Mouse (Mus musculus) stomach, embryonic 15.5 days (tissue): ENCODE measurements around the gene Ahcyl2. TPM values are rescaled to one million over a fixed set of nuclear protein-coding genes. Genes with fewer than 3 reads are reported as not detected.
A peak's percentile ranks its signal among the peaks of the same experiment; 100 is the strongest.

ENCODE experiments used
- ATAC-seq: fragments of 200-750 bp; cut with Nextera tagmentation; 2 replicates; pipeline ENCODE4 v1.8.0; 2017; ENCODE audit warnings: low read depth, moderate number of reproducible peaks, moderate TSS enrichment; ENCODE audit not compliant: insufficient read depth, low FRiP score
- H3K27ac ChIP-seq: fragments of 300-500 bp; sonication (generic); 2 replicates; pipeline ENCODE4 v1.5.1; 2015; ENCODE audit warnings: mild to moderate bottlenecking, inconsistent platforms
- H3K27me3 ChIP-seq: fragments of 300-500 bp; sonication (generic); replicated peaks from 2 replicates; pipeline ENCODE4 v1.6.1; 2015; ENCODE audit warnings: inconsistent platforms
- H3K36me3 ChIP-seq: fragments of 300-500 bp; sonication (generic); 2 replicates; pipeline ENCODE4 v1.6.1; 2015; ENCODE audit warnings: inconsistent platforms
- H3K4me1 ChIP-seq: fragments of 300-500 bp; sonication (generic); 2 replicates; pipeline ENCODE4 v1.6.1; 2015; ENCODE audit warnings: inconsistent platforms
- H3K4me2 ChIP-seq: fragments of 300-500 bp; sonication (generic); 2 replicates; pipeline ENCODE4 v1.6.1; 2015; ENCODE audit warnings: mild to moderate bottlenecking, inconsistent platforms
- H3K4me3 ChIP-seq: fragments of 300-500 bp; sonication (generic); replicated peaks from 2 replicates; pipeline ENCODE4 v1.5.1; 2015; ENCODE audit warnings: inconsistent platforms
- H3K9ac ChIP-seq: fragments of 300-500 bp; sonication (generic); 2 replicates; pipeline ENCODE4 v1.6.1; 2015; ENCODE audit warnings: inconsistent platforms
- H3K9me3 ChIP-seq: fragments of 300-500 bp; sonication (generic); 2 replicates; pipeline ENCODE4 v1.6.1; 2016; ENCODE audit warnings: inconsistent platforms
- WGBS: fragments of 180-500 bp; shearing (Covaris S2); methylation state at CpG from one replicate; pipeline ENCODE4 v1.1.7; 2015; 5-methylcytosine and 5-hydroxymethylcytosine counted together
- polyA plus RNA-seq: library from polyadenylated mRNA; unstranded; fragments of >200 nt; fragmentation: Nextera tagmentation; extraction: Ambion mirVana; gene quantifications from 2 replicates; pipeline ENCODE4 v1.2.1, GENCODE M21; 2015

The Ahcyl2 gene
- polyA plus RNA-seq, 1 experiment from 2014 or later, result 30.2 TPM

DNA sequence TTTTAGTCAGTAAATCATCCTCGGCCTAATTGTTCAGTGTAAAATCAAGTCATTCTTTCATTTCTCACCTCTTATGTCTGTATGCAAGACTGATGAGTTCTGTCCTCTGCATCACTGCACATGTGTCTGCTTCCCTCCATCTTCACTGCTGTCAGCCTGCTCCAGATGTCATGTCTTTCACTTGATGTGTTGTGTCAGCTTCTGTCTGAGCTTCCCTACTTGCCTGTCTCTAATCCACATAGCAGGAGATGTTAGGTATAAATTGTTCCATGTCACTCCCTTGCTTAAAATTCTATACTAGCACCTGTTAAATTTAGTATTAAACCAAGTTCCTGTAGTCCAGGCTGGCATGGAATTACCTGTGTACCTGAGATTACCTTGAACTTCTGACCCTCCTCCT is 72.2 kb downstream of the Ahcyl2 start:
- H3K4me3 ChIP-seq, result no peak overlapping the region
- no peak for ATAC-seq
- H3K9me3 ChIP-seq, result no peaks in the 10 kb centered on the region
- no peak overlapping the region for H3K27ac ChIP-seq
- no peaks in the 10 kb centered on the region for H3K4me1 ChIP-seq
- H3K4me2 ChIP-seq, result no peak overlapping the region
- 95% methylated on average over 1 of the region's 1 CpGs for WGBS
- H3K36me3 ChIP-seq, result no peaks in the 10 kb centered on the region
- no peak overlapping the region for H3K9ac ChIP-seq
- no peaks in the 10 kb centered on the region for H3K27me3 ChIP-seq

DNA sequence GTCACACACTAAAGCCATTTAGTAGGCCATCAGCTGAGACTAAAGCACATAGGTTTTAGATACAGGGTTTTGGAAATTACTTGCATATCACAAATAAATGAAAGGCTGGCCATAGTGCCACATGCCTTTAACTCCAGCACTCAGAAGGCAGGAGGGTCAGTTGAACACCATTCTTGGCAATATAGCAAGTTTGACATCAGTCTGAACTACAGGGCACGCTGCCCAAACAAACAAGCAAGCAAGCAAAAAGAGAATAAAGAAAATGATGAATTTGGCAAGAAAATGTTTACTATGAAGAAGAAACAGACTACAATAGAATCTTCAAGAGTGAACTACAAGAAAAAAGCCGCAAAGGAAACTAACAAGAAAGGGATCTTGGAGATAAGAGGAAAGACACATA is 73.7 kb downstream of the Ahcyl2 start:
- Histone ChIP-seq H3K4me2 (no peak overlapping the region), H3K27ac (no peak overlapping the region), H3K27me3 (no peaks in the 10 kb centered on the region), H3K4me1 (no peaks in the 10 kb centered on the region), H3K4me3 (no peak overlapping the region), H3K36me3 (no peaks in the 10 kb centered on the region), H3K9ac (no peak overlapping the region), H3K9me3 (no peaks in the 10 kb centered on the region)
- WGBS, result 96% methylated on average over 2 of the region's 2 CpGs
- ATAC-seq, result no peak

DNA sequence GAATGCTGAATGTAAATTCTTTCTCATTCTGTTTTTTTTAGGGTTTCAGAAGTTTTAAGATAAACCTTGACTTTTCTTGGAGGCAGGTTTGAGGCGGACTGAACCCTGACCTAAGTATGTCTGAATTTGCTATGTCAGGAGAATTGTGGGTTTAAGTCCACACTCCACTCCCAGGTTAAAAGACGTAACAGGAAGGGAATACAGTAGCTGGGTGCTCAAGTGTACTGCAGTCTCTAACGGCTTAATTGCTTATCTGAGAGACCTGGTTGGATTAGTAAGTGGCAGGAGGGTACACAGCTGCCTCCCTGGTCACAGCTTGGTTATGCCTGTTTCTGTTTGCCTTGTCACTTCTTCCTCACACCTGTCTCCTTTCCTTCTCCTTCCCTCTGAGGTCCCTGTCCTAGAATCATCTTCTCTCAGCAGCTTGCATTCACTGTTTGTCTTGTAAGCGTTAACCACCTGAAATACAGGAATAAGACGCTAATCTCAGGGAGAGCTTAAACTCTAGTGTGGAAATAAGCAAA is 79.9 kb downstream of the Ahcyl2 start:
- ATAC-seq, result 0 out of 2 replicates have a peak, but pooled peaks have one; percentile 53
- peak overlapping the region; percentile 58; the same call in 1 of the 2 replicates for H3K27ac ChIP-seq
- no peaks in the 10 kb centered on the region for H3K4me1 ChIP-seq
- 56% methylated on average over 5 of the region's 5 CpGs for WGBS
- H3K4me3 ChIP-seq, result no peak overlapping the region
- no peak overlapping the region for H3K4me2 ChIP-seq
- no peak overlapping the region for H3K9ac ChIP-seq
- H3K36me3 ChIP-seq, result no peaks in the 10 kb centered on the region
- no peaks in the 10 kb centered on the region for H3K27me3 ChIP-seq
- H3K9me3 ChIP-seq, result no peaks in the 10 kb centered on the region

DNA sequence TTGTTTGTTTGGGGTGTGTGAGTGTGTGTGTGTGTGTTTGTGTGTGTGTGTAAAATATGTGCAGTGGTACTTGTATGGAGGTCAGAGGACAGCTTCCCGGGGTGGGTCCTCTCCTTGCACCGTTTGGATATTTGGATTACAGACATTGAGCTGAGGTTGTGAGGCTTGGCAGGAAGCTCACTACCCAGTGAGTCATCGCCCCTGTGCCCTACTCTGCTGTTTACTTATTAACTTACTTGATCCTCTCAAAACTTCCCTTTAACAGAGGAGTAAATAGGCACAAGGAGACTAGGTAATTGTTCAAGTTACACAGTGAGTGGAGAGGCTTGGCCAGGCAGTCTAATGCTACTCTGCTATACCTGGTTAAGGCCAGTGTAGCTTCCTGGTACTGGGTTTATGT is 81.0 kb downstream of the Ahcyl2 start:
- no peaks in the 10 kb centered on the region for H3K36me3 ChIP-seq
- H3K27ac ChIP-seq, result peak overlapping the region; percentile 53
- 40% methylated on average over 3 of the region's 3 CpGs for WGBS
- H3K4me2 ChIP-seq, result no peak overlapping the region
- no peaks in the 10 kb centered on the region for H3K4me1 ChIP-seq
- H3K27me3 ChIP-seq, result no peaks in the 10 kb centered on the region
- H3K9me3 ChIP-seq, result no peaks in the 10 kb centered on the region
- H3K9ac ChIP-seq, result no peak overlapping the region
- peak; percentile 59 for ATAC-seq
- no peak overlapping the region for H3K4me3 ChIP-seq

DNA sequence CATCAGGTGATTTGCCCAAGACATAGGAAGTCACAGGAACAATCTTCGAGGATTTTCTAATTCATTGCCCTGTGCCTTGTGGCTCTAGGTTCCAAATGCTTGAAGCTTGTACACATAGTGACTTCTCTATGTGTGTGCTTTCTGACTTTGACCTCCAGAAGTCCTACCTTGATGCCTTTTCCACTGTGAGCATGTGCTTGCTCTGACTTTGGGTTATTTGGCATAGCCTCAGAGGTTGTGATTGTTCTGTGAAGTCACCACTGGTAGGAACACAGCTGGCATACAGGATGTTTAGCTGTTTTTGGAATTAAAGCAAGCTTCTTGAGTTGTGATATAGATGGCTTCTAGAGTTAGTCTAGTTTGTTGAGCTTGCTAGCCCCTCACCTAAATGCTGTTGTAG is 82.3 kb downstream of the Ahcyl2 start:
- WGBS, result 86% methylated on average over 1 of the region's 1 CpGs
- Histone ChIP-seq H3K9ac (no peak overlapping the region), H3K27me3 (no peaks in the 10 kb centered on the region), H3K4me1 (no peaks in the 10 kb centered on the region), H3K36me3 (no peaks in the 10 kb centered on the region), H3K4me2 (no peak overlapping the region), H3K9me3 (no peaks in the 10 kb centered on the region), H3K4me3 (no peak overlapping the region), H3K27ac (no peak overlapping the region)
- no peak for ATAC-seq

DNA sequence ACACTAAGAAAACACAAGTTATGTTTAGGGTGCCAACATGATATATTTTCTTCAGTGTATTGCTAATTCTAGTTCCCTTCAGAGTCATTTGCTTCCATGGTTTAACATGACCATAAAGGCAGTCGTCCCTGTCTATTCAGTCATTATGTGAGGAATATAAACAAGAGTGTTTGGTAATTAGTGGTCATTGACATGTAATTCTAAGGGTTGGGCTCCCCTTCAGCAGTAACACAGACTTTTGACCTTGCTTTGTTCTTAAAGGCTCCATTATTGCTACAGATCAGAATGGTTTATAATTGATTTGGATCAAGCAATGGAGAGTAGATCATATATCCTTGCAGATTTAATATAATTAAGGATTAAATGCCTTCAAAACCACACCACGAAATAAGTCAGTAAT is 82.9 kb downstream of the Ahcyl2 start:
- H3K27me3 ChIP-seq, result no peaks in the 10 kb centered on the region
- H3K9me3 ChIP-seq, result no peaks in the 10 kb centered on the region
- no peak for ATAC-seq
- H3K4me2 ChIP-seq, result no peak overlapping the region
- no peak overlapping the region for H3K4me3 ChIP-seq
- H3K9ac ChIP-seq, result no peak overlapping the region
- 67% methylated on average over 2 of the region's 2 CpGs for WGBS
- H3K4me1 ChIP-seq, result no peaks in the 10 kb centered on the region
- H3K36me3 ChIP-seq, result no peaks in the 10 kb centered on the region
- H3K27ac ChIP-seq, result no peak overlapping the region

DNA sequence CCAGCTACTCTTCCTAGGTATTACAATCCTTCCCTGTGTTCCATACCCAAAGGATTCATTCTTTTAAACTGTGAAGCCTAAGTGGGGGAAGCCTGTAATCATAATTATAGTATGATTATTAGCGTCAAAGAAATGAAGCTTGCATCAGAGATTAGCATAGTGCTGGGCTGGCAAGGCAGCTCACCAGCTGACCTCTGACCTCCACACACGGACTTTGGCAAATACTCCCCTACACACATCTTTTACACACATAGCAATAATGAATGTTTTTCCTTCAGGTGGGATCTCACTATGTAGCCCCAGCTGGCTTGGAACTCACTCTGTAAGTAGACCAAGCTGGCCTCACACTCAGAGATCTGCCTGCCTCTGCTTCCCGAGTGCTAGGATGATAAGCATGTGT is 84.1 kb downstream of the Ahcyl2 start:
- Histone ChIP-seq H3K27ac (no peak overlapping the region), H3K9ac (no peak overlapping the region), H3K9me3 (no peaks in the 10 kb centered on the region), H3K4me1 (no peaks in the 10 kb centered on the region), H3K4me3 (no peak overlapping the region), H3K4me2 (no peak overlapping the region), H3K36me3 (no peaks in the 10 kb centered on the region), H3K27me3 (no peaks in the 10 kb centered on the region)
- ATAC-seq, result no peak
- 84% methylated on average over 3 of the region's 3 CpGs for WGBS

DNA sequence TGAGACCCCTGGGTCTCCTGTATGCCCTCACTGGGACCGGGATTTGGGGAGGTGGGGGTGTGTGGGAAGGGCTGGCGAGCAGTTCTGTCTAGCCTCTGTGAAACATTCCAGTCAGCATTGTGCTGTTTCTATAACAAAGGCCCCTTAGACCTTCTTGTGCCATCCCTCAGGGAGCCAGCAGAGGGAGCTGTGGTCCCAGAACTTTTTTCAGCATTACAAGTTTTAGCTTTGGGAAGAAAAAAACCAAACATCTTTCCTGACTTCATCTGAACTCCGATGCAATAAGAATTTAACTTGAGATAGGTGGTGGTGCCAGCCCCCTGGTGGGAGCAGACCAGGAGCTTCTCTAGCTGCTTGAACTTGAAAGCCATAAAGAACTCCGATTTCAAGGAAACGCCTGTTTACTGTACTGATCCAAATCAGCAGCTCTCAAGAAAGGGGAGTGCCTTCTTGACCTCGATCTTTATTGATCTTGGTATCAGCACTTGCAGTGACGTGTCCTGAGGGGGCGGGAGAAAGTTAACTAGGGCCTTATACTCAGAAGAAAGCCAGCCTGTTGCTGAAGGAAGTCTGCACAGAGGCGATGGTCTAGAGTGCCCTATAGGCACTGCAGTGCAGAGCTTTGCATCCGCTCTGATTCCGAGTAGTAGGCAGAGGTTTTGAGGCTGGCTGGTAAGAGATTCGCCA is 85.5 kb downstream of the Ahcyl2 start:
- H3K4me3 ChIP-seq, result peak overlapping the region; percentile 25; the same call in 1 of the 2 replicates
- peak overlapping the region; percentile 53 for H3K4me2 ChIP-seq
- H3K9ac ChIP-seq, result no peak overlapping the region
- WGBS, result 19% methylated on average over 12 of the region's 12 CpGs
- H3K9me3 ChIP-seq, result no peaks in the 10 kb centered on the region
- ATAC-seq, result peak; percentile 86
- H3K4me1 ChIP-seq, result no peaks in the 10 kb centered on the region
- H3K27me3 ChIP-seq, result no peaks in the 10 kb centered on the region
- no peaks in the 10 kb centered on the region for H3K36me3 ChIP-seq
- peak overlapping the region; percentile 69 for H3K27ac ChIP-seq

DNA sequence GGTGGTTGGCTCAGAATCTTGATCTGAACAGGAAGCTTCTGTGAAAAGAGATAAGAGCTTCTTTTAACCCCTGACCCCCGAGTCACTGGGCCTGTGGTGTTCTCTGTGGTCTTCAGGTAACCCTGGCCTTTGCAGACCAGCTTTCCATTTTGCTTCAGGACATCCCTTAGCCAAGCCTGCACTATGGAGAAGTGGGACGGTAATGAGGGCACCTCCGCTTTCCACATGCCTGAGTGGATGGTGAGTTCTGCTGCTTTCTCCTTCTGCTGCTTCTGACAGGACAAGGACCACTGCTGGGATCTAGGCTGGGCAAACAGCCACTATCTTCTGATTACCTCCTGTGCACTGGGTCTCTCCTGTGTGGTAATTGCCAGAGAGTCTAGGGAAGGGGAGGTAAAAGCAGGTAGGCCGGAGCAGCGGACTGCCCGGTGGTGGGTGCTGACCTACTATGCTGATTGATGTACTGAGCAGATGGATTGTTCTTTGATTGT is 86.1 kb downstream of the Ahcyl2 start:
- ATAC-seq, result 0 out of 2 replicates have a peak, but pooled peaks have one; percentile 19
- Histone ChIP-seq H3K36me3 (no peaks in the 10 kb centered on the region), H3K4me3 (peak overlapping the region; percentile 25; the same call in 1 of the 2 replicates), H3K9me3 (no peaks in the 10 kb centered on the region), H3K27ac (peak overlapping the region; percentile 69), H3K27me3 (no peaks in the 10 kb centered on the region), H3K4me1 (0 out of 2 replicates have a peak, but pooled peaks cover 2% of the 10 kb centered on the region), H3K9ac (no peak overlapping the region), H3K4me2 (peak overlapping the region; percentile 53)
- WGBS, result 78% methylated on average over 6 of the region's 6 CpGs

DNA sequence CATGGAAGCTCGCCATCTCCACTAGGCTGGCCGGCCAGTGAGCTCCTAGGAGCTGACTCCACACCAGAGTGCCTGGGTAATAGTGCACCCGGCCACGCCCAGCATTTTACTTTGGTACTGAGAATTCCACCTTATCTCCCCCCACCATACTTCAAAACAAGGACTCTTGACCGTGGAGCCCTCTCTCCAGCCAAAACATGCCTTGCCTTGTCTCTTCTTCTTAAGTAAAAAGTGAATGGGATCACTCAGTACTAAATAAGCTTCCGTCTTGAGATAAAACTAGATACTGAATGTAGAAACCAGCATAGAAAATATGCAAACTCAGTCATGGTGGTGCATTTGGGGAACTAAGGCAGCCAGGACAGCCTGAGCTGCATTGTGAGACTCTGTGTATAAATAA is 90.8 kb downstream of the Ahcyl2 start:
- Histone ChIP-seq H3K36me3 (no peaks in the 10 kb centered on the region), H3K9me3 (no peaks in the 10 kb centered on the region), H3K4me3 (no peak overlapping the region), H3K4me1 (0 out of 2 replicates have a peak, but pooled peaks cover 2% of the 10 kb centered on the region), H3K27ac (no peak overlapping the region), H3K9ac (no peak overlapping the region), H3K4me2 (no peak overlapping the region), H3K27me3 (no peaks in the 10 kb centered on the region)
- ATAC-seq, result peak; percentile 45; the same call in 1 of the 2 replicates
- 71% methylated on average over 6 of the region's 6 CpGs for WGBS

DNA sequence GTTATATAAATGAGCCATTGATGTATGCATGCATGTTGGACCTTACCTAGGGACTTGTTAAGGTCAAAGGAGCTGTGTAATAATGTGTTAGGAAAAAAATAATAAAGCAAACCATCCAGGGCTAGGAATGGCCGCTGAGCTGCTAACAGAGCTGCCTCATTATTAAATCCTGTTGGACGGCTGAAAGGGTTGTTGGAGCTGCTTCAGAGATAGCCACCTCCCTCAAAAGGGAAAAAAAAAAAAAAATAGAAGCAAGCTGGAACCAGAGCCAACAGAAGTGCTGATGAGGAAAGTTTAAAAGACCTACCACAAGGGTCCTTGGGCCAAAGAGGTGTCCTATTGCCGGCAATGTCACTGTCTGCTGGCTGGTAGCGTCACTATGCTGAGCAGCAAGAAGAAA is 91.5 kb downstream of the Ahcyl2 start:
- no peaks in the 10 kb centered on the region for H3K9me3 ChIP-seq
- no peak overlapping the region for H3K4me2 ChIP-seq
- no peak overlapping the region for H3K4me3 ChIP-seq
- no peak for ATAC-seq
- no peaks in the 10 kb centered on the region for H3K36me3 ChIP-seq
- H3K27me3 ChIP-seq, result no peaks in the 10 kb centered on the region
- 75% methylated on average over 4 of the region's 4 CpGs for WGBS
- H3K27ac ChIP-seq, result no peak overlapping the region
- 0 out of 2 replicates have a peak, but pooled peaks cover 2% of the 10 kb centered on the region for H3K4me1 ChIP-seq
- no peak overlapping the region for H3K9ac ChIP-seq

DNA sequence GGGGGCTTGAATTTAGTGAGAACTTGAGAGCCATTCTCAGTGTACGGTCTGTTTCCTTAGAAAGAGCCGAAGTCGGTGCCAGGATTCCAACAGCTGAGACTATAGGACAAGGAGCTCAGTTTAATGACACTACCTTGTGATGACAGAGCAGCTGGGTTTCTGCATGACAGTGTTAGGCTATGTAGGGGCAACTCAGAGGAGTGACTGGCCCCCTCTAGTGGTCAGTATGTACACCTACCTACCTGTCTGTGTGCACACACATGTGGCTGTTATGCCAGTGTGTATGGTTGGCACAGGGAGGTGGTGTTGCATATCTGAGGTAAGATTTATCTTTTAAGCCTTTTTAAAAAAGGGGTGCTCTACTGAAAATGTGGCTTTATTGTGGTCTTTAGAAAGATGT is 92.4 kb downstream of the Ahcyl2 start:
- Histone ChIP-seq H3K4me2 (no peak overlapping the region), H3K9ac (no peak overlapping the region), H3K36me3 (no peaks in the 10 kb centered on the region), H3K4me1 (0 out of 2 replicates have a peak, but pooled peaks cover 2% of the 10 kb centered on the region), H3K27me3 (no peaks in the 10 kb centered on the region), H3K27ac (no peak overlapping the region), H3K9me3 (no peaks in the 10 kb centered on the region), H3K4me3 (no peak overlapping the region)
- no peak for ATAC-seq
- 89% methylated on average over 3 of the region's 3 CpGs for WGBS
